Mouse (Mus musculus): ENCODE results near the gene Sord.
"Not testable (repeated sequence)": the region's sequence is repeated elsewhere in the genome, so short reads cannot be mapped to it uniquely, and the experiment has no call there.

Sord gene

GRCm38 (mm10) chr2:122234611-122235288, at the start of gene Sord:
Gene Sord (plus strand): TSS chr2:122234749.
- in situ Hi-C loops (cut with MboI, MseI) = no loop called here

- in situ Hi-C loops (cut with MboI, MseI) = no loop called here
These were observed 49.5 kb upstream of the Sord start for GRCm38 (mm10) chr2:122185086-122185485.

DNA sequence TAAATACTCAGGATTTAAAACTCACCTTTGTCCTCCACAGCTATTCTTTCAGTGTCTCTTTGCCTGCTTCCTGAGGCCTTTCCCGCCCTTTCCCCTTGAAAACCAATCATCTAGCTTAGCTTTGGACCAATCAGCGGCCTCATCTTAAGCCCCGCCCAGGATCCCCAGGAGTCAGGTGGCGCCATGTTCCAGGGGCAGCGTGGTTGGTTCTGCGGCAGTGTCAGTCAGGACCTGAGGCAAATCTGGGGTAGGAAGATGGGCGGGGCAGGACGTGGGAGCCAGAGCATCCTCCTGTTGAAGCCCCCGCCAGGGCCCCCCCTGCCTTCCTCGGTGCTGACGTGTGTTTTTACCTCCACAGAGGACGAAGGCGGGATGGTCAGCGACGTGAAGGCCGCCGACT, 48.4 kb upstream of the Sord start, which contains the start of the genes Patl2 and Terb2:
TSS of gene Patl2 (minus strand) at position 84 of the 400 bp plus-strand sequence.
TSS of gene Terb2 (plus strand) at position 167 of the 400 bp plus-strand sequence.
- in situ Hi-C loops (cut with MboI, MseI) = no loop called here

- in situ Hi-C loops (cut with MboI, MseI) = no loop called here
These were observed 47.8 kb upstream of the Sord start for GRCm38 (mm10) chr2:122186751-122187150.

DNA sequence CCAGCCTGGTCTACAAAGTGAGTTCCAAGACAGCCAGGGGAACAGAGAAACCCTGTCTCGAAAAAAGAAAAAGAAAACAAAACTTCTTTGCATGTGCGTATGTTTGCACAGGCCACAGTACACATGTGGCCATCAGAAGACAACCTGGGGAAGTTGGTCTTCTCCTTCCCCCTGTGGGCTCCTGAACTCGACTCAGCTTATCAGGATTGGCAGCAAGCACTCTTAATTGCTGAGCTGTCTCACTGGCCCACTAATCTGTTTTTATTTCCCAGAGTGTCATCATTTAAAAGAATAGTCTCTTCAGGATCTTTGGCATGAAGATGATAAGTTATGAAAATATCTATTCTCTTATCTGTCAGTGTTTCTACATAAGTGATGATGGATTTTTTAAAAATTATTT, 42.7 kb upstream of the Sord start:
- in situ Hi-C loops (cut with MboI, MseI) = no loop called here

DNA sequence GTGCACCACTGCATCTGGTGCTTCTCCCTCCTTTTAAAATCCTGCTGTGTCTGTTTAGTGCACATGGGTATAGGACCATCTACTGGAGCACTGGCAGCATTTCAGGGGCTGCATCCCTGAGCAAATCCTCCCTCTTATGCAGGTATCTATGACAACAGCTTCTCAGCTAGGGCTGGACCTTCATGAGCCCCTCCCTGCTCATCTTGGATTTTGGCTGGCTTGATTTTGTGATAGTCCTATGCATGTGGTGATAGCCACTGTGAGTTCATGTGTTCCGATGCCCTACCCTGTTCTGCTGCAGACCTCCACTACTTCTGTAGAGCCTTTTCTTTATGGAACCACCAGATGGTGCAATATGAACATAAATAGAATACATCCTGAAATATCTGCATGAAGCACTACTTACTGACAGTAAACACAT, 40.0 kb upstream of the Sord start:
- in situ Hi-C loops (cut with MboI, MseI) = no loop called here

GRCm38 (mm10) chr2:122201501-122201900, 33.0 kb upstream of the Sord start:
- in situ Hi-C loops (cut with MboI, MseI) = no loop called here

DNA sequence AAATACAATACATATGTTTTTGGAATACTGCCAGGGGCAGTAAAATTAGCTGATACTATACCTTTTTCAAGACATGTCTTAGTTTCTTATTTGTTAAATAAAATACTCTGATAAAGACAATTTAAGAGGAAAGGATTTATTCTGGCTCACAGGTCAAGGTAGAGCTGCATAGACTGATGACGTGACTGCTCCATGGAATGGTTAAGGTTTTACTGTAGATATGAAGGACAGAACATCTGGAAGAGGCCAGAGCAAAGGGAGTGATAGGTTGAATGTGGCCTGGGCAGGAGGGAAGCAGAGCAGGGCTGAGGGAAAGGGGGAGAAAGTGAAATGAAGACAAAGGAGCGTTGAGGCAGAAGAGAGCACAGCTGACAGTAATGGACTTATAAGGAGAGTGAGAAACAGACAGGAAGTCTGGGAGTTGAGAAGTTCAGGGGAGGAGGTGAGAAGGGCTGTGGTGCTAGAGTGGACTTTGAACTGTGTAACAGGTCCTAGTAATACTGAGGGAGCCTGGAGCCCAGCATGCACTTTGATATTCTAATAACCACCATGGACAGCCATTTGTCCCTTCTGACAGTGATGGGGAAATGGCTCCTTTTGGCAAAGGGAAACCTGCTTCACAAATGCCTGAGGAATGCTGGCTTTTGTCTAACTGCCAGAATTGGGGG, 28.0 kb upstream of the Sord start:
- in situ Hi-C loops (cut with MboI, MseI) = no loop called here

DNA sequence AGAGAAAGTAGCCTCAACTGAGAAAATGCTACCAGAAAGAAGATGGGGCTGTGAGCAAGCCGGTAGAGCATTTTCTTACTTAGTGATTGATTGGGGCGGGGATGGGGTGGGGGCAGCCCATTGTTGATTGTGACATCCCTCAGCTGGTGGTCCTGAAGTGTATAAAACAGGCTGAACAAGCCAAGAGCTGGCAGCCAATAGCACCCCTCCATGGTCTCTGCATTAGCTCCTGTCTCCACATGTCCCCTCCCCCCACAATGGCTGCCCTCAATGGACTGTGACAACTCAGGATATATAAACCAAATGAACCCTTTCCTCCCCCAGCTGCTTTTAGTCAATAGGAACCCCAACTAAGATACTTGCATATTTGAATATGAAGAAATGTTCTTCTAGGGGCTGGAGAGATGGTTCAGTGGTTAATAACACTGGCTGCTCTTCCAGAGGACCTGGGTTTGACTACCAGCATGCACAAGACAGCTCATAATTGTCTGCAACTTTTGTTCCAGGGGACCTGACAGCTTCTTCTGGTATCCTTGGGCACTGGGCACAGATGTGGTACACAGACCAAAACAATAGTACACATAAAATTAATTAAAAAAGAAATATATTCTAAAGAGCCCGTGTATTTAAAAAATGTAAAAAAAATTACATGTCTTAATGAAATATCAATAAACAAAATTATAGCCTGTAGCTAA, 23.9 kb upstream of the Sord start:
- in situ Hi-C loops (cut with MboI, MseI) = no loop called here

- in situ Hi-C loops (cut with MboI, MseI) = not testable (repeated sequence)
These were observed 17.5 kb upstream of the Sord start for GRCm38 (mm10) chr2:122217075-122217474.

DNA sequence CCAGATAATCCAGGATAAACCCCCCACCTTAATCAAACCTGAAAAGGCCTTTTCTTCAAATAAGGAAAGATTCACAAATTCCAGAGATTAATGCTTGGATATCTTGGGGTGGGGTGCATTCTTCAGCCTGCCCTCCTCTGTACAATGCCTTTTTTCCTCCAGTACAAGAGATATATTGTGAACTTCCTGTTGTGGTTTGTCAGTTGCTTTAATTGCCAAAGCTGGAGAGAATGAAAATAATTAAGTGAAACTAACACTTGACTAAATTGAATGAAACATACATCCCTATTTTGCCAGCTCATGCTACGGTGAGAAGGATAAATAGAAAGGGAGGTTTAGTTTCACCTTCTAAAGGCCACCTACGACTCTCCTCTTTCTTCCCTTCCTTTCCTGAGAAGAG, 16.3 kb upstream of the Sord start:
- in situ Hi-C loops (cut with MboI, MseI) = no loop called here

GRCm38 (mm10) chr2:122221378-122221777, 13.2 kb upstream of the Sord start:
- in situ Hi-C loops (cut with MboI, MseI) = no loop called here

GRCm38 (mm10) chr2:122221798-122222197, 12.8 kb upstream of the Sord start:
- in situ Hi-C loops (cut with MboI, MseI) = no loop called here

- in situ Hi-C loops (cut with MboI, MseI) = no loop called here
These were observed 12.3 kb upstream of the Sord start for GRCm38 (mm10) chr2:122222272-122222671.

DNA sequence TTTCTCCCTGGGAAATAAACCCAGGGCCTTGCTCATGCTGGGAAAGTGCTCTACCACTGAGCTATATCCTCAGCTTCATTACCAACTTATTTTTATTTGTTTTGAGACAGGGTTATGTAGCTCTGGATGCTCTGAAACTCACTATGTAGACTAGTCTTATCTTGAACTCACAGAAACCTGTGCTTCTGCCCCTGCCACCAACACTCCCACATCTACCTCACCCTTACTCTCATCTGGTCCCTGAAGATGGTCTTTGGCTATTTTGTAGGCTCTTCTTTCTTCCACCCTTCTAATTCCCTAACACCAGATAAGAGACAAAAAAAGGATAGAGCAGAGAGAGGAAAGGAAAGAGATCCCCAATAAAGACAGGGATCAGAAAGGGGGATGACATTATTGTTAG, 10.9 kb upstream of the Sord start:
- in situ Hi-C loops (cut with MboI, MseI) = no loop called here

GRCm38 (mm10) chr2:122230395-122230794, 4.2 kb upstream of the Sord start:
- in situ Hi-C loops (cut with MboI, MseI) = no loop called here

- in situ Hi-C loops (cut with MboI, MseI) = no loop called here
These were observed 2.9 kb upstream of the Sord start for GRCm38 (mm10) chr2:122231616-122232015.

GRCm38 (mm10) chr2:122233341-122233740, 1.2 kb upstream of the Sord start:
- in situ Hi-C loops (cut with MboI, MseI) = no loop called here

GRCm38 (mm10) chr2:122233759-122234557, 591 bp upstream of the Sord start:
- in situ Hi-C loops (cut with MboI, MseI) = no loop called here

DNA sequence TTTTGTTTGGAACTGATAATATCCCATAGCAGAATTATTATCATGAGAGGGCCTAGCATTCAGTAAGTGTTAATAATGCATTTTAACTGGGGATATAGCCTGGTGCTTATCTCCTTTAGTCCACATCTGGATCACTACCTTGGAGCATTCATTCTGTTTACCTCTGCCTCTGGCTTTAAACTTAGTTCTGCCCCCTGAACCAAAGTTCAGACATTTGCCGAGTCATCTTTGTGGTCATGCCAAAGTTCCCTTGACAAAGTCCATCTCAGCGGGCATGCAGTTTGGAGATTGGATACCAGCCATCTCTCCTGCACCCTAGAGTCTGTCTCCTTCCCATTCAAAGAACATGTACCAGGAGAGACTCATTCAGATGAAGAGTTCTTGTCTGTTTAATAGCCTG, 876 bp downstream of the Sord start:
- in situ Hi-C loops (cut with MboI, MseI) = no loop called here

DNA sequence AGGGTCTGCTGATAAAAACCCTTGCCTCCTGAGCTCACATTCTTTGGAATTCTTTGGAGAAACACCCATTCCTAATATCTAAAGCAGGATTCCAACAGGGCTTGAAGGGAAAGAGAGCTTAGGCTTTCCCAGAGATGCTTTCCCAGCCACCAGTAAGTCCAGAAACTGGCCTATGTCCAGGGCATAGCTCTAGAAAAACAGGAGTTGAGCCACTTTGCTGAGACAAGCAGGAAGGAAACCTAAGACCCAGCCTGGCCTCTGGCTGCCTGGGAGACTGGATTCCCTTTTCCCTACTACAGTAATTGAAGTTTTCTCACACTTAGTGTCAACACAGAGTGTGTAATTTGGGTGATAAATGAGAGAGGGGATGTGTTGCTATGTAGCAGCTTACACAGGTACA, 1.8 kb downstream of the Sord start:
- in situ Hi-C loops (cut with MboI, MseI) = no loop called here
